Mouse (Mus musculus) large intestine, adult 2 months (tissue): ENCODE data around the gene Apaf1. TPM values are rescaled to one million over a fixed set of nuclear protein-coding genes. Genes with fewer than 3 reads are reported as not detected.

Experiments
- polyA plus RNA-seq: library from polyadenylated mRNA; depleted of rRNA; stranded (reverse); fragments of >200 nt; gene quantifications from 2 replicates; pipeline ENCODE4 v1.2.3, GENCODE M21; 2012; rRNA removed

Apaf1 gene
- polyA plus RNA-seq, 1 experiment = 23.2 TPM

Other genes starting within 250 kb of the Apaf1 start
- gene Ikbip, start 170 bp upstream of the Apaf1 start, polyA plus RNA-seq = 2.7 TPM in 2 replicates
- gene Slc25a3, start 41.3 kb upstream of the Apaf1 start, polyA plus RNA-seq = 594 and 603 TPM in 2 replicates
- 24.2 and 31.1 TPM in 2 replicates for gene Tmpo, start 98.5 kb upstream of the Apaf1 start, polyA plus RNA-seq